Mouse (Mus musculus) C2C12 (cell line): ENCODE data around the gene Emc10.

Experiments used
- CEBPB ChIP-seq: IDR thresholded peaks from one replicate; pipeline ENCODE4 v1.6.1; 2011; ENCODE audit warnings: low read depth, mild to moderate bottlenecking, control low read depth, moderate library complexity
- CTCF ChIP-seq: IDR thresholded peaks from one replicate; pipeline ENCODE4 v1.5.1; 2011; ENCODE audit not compliant: control insufficient read depth, insufficient read depth, insufficient read length
- FOSL1 ChIP-seq: IDR thresholded peaks from one replicate; pipeline ENCODE4 v1.8.0; 2011; ENCODE audit warnings: mild to moderate bottlenecking, low read length; ENCODE audit not compliant: poor library complexity, insufficient read depth, severe bottlenecking
- MAX ChIP-seq: IDR thresholded peaks from one replicate; pipeline ENCODE4 v1.6.1; 2011; ENCODE audit warnings: mild to moderate bottlenecking, control low read depth
- MYOG ChIP-seq: IDR thresholded peaks from one replicate; pipeline ENCODE4 v1.6.1; 2011; ENCODE audit not compliant: control insufficient read depth, insufficient read length; ENCODE audit errors: extremely low read depth
- USF1 ChIP-seq: IDR thresholded peaks from one replicate; pipeline ENCODE4 v1.6.1; 2011; ENCODE audit warnings: low read depth, mild to moderate bottlenecking, control low read depth, moderate library complexity

DNA sequence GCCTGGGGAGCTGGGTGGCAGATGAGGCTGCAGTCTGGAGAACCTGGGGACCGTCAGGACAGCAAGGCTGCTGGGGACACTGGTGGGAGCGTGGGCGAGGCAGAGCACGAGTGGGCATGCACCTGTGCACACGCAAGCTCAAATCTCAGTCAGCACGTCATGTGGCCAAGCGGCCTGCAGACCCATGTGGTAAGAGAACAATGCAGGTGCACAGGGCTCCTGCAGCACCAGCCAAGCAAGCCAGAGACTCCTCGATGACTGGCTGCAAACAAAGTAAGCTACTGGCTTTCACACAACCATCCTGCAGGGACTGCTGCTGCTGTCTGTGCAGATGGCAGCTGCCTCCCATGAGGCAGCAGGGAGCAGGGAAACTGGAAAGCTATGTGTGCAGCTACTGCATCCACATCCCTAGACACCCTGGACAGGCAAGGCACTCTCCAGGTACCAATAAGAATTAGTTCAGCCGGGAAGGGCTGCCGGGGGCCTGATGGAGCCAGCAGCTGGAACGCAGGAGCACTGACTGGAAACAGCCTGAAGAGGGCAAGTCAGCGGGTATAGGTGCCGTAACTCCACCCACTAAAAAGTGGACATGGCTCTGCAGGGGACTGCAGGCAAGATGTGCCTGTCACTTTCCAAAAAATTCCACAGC, 9.3 kb downstream of the Emc10 start:
- TF ChIP-seq CTCF (no peak), MAX (no peak), MYOG (no peak), CEBPB (no peak), USF1 (no peak), FOSL1 (no peak)
